Mouse (Mus musculus) spleen, postnatal 10 days (tissue): ENCODE results near the gene C1qc.

Experiments used
- DNase-seq, 2 experiments: peaks; one replicate each; pipeline ENCODE4 v3.0.0; 2021 to 2022; ENCODE audit warnings: low spot score in 2 of 2

Gene C1qc

DNA sequence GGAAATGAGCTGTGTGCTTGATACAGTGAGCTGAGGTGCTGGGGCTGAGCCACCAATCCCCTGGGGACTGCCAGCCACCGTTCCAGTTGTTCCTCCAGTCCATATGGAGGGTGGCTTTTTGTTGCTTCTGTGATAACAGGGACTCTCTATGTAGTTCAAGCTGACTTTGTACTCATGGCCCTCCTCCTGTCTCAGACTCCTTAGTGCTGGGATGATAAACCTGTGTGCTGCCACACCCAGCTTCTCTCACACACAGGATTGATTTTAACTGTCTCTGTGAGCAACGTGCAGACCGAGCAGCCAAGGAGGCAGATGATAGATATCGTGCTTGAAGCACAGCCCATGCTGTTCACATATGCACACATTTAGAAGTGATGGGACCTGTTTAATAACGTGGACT, 40.7 kb downstream of the C1qc start:
- DNase-seq, result no peak

DNA sequence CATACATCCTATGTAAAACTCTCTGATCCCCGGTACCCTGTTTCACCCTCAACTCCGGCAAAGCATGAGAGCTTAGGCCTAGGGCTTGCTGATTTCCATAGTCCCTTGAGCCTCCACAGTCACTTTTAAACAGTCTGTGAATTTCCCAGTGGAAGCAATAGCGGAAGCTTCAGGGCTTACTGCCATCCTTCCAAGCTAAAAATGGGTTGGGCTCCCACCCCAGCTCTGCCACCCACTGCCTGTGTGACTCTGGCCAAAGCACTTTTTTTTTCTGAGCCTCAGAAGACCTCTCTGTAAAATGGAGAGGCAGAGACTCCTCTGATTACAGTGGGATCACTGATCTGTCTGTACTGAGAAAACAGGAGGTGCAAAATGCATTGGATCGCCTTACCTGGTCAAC, 44.3 kb downstream of the C1qc start:
- DNase-seq, result no peak

DNA sequence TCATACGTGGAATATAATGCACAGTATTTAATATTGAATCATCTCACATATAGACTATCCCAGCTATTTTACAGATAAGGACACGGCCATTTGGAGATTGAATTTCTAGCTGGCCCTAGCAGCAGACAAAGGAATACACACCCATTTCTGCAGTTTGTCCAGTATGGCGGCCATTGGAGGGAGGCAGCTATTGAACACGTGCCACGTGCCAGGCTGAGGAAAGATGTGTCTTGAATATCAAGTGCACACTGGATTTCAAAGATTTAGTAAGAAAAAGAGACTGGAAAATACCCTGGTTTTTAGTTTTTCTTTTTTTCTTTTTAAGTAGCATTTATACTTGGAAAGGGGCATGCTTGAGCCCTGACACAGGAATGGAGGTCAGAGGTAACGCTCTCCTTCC, 45.7 kb downstream of the C1qc start:
- DNase-seq, result no peak

DNA sequence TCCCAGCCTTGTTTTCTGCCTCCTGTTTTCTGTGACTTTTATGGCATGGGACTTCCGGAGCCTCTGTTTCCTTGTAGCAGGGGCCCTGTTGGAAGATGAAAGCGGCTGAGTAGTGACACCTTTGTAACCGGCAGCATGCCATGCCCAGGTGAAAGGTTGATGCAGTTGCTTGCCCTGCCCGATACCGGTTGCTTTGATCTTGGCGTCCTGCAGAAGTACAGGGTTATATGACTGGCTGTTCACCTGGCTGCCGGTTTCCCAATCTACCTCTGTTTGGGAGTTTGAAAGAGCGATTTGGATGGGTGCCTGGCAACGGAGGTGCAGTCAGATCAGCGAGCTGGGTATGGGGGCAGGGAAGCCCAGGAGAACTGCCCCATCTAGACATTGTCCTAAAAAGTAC, 50.1 kb downstream of the C1qc start:
- DNase-seq, result no peak

DNA sequence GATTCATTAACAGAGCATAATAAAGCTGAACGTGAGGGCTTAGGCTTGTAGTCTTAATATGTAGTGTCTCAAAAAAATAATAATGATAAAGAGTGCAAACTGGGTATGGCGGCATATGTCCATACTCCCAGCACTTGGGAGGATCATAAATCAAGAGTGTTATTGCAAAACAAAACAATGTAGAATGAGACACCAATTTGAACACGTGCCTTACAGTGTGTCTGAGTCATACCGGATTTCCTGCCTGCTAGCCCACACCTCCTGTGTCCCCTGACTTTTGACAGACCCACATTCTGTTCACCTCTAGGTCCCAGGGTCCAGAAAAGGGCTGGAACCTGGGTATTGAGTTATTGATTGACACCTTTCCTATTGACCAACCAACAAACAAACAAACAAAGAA, 50.8 kb downstream of the C1qc start:
- no peak for DNase-seq

DNA sequence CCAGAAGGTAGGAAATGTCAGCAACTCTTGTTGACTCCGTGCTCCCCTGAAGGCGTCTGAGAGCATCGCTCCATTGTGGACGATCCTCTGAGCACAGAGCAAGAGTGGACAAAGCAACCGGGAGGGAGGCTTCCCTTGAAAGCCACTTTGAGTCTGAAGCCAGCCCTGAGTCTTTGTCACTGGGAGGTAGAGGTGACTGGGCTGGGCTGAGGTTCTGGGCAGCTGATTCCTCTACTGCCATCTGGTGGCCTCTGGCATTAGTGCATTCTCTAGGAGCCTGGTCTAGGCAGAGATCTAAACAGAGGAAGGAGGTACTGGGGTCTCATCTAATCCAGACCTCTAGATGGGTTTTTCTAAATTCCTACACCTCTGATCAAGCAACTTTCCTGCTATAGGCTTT, 51.8 kb downstream of the C1qc start:
- peak; percentile 49 to 77 for DNase-seq
